Mouse (Mus musculus): ENCODE data around the gene Slc12a6.

- no peak for TF ChIP-seq POLR2A (IDR thresholded peaks at IDR 0.05; ENCODE audit: borderline replicate concordance, low read depth, low read length)
- no peak for TF ChIP-seq CTCF (IDR thresholded peaks at IDR 0.05; ENCODE audit: low read depth, low read length)
Observed at GRCm38 (mm10) chr2:112282846-112283245, 17.2 kb downstream of the Slc12a6 start.

Measured in bone marrow macrophage, adult 2 months (primary cell).